Mouse (Mus musculus): ENCODE measurements at regions not wholly inside any gene's neighbourhood (a gene's known extent, or its start where the extent isn't known, plus 50 kb on each side); places are given as distances from the start of the nearest gene placed in this dataset.
"Not testable (repeated sequence)": the region's sequence is repeated elsewhere in the genome, so short reads cannot be mapped to it uniquely, and the experiment has no call there.

GRCm38 (mm10) chr5:12639549-12639948, 256.4 kb downstream of the Sema3d start:
- H3K4me3 ChIP-seq, result no peak overlapping the region
- no peak for DNase-seq (ENCODE audit: low spot score in 2 of 2)
- TF ChIP-seq CTCF (conservative IDR thresholded peaks at IDR 0.05), result no peak
- no peak overlapping the region for H3K27ac ChIP-seq

GRCm38 (mm10) chr5:12646269-12646668, 263.1 kb downstream of the Sema3d start:
- Histone ChIP-seq H3K27ac (no peak overlapping the region), H3K4me3 (no peak overlapping the region)
- no peak for DNase-seq (ENCODE audit: low spot score in 2 of 2)
- no peak for TF ChIP-seq CTCF (conservative IDR thresholded peaks at IDR 0.05)

GRCm38 (mm10) chr5:12673666-12674065, 290.5 kb downstream of the Sema3d start:
- Histone ChIP-seq H3K4me3 (no peak overlapping the region), H3K27ac (no peak overlapping the region)
- TF ChIP-seq CTCF (conservative IDR thresholded peaks at IDR 0.05), result no peak
- DNase-seq (ENCODE audit: low spot score in 2 of 2), result no peak

GRCm38 (mm10) chr5:12674134-12674533, 290.9 kb downstream of the Sema3d start:
- no peak for TF ChIP-seq CTCF (conservative IDR thresholded peaks at IDR 0.05)
- Histone ChIP-seq H3K4me3 (no peak overlapping the region), H3K27ac (no peak overlapping the region)
- DNase-seq (ENCODE audit: low spot score in 2 of 2), result no peak

- DNase-seq (ENCODE audit: low spot score in 2 of 2), result no peak
- Histone ChIP-seq H3K27ac (no peak overlapping the region), H3K4me3 (no peak overlapping the region)
- no peak for TF ChIP-seq CTCF (conservative IDR thresholded peaks at IDR 0.05)
These were observed 293.5 kb downstream of the Sema3d start for GRCm38 (mm10) chr5:12676712-12677111.

GRCm38 (mm10) chr5:12714894-12715293, 331.7 kb downstream of the Sema3d start:
- Histone ChIP-seq H3K27ac (no peak overlapping the region), H3K4me3 (no peak overlapping the region)
- TF ChIP-seq CTCF (conservative IDR thresholded peaks at IDR 0.05), result no peak
- DNase-seq (ENCODE audit: low spot score in 2 of 2), result no peak

GRCm38 (mm10) chr5:12751514-12751913, 368.3 kb downstream of the Sema3d start:
- TF ChIP-seq CTCF (conservative IDR thresholded peaks at IDR 0.05), result no peak
- H3K27ac ChIP-seq, result no peak overlapping the region
- no peak for DNase-seq (ENCODE audit: low spot score in 2 of 2)
- H3K4me3 ChIP-seq, result no peak overlapping the region

GRCm38 (mm10) chr5:12759634-12760033, 365.6 kb upstream of the Sema3a start:
- no peak for TF ChIP-seq CTCF (conservative IDR thresholded peaks at IDR 0.05)
- DNase-seq (ENCODE audit: low spot score in 2 of 2), result no peak
- Histone ChIP-seq H3K27ac (no peak overlapping the region), H3K4me3 (no peak overlapping the region)

GRCm38 (mm10) chr5:12767383-12767782, 357.8 kb upstream of the Sema3a start:
- H3K27ac ChIP-seq, result no peak overlapping the region
- no peak for DNase-seq (ENCODE audit: low spot score in 2 of 2)
- TF ChIP-seq CTCF (conservative IDR thresholded peaks at IDR 0.05), result no peak
- H3K4me3 ChIP-seq, result no peak overlapping the region

- no peak overlapping the region for H3K27ac ChIP-seq
- DNase-seq (ENCODE audit: low spot score in 2 of 2), result no peak
- TF ChIP-seq CTCF (conservative IDR thresholded peaks at IDR 0.05), result no peak
- no peak overlapping the region for H3K4me3 ChIP-seq
These were observed 342.5 kb upstream of the Sema3a start for GRCm38 (mm10) chr5:12782681-12783080.

- Histone ChIP-seq H3K27ac (no peak overlapping the region), H3K4me3 (no peak overlapping the region)
- DNase-seq (ENCODE audit: low spot score in 2 of 2), result no peak
- no peak for TF ChIP-seq CTCF (conservative IDR thresholded peaks at IDR 0.05)
These were observed 316.5 kb upstream of the Sema3a start for GRCm38 (mm10) chr5:12808729-12809128.

- no peak for TF ChIP-seq CTCF (conservative IDR thresholded peaks at IDR 0.05)
- DNase-seq (ENCODE audit: low spot score in 2 of 2), result no peak
- H3K4me3 ChIP-seq, result no peak overlapping the region
- H3K27ac ChIP-seq, result no peak overlapping the region
These were observed 315.3 kb upstream of the Sema3a start for GRCm38 (mm10) chr5:12809884-12810283.

- DNase-seq (ENCODE audit: low spot score in 2 of 2); H3K4me3 ChIP-seq; H3K27ac ChIP-seq: not testable (repeated sequence)
These were observed 278.0 kb upstream of the Sema3a start for GRCm38 (mm10) chr5:12847207-12847606.

- Histone ChIP-seq H3K4me3 (no peak overlapping the region), H3K27ac (no peak overlapping the region)
- no peak for TF ChIP-seq CTCF (conservative IDR thresholded peaks at IDR 0.05)
- peak in 1 of 2 experiments; percentile 0 for DNase-seq (ENCODE audit: low spot score in 2 of 2)
These were observed 268.3 kb upstream of the Sema3a start for GRCm38 (mm10) chr5:12856869-12857268.
